Mouse (Mus musculus) hindbrain, embryonic 16.5 days (tissue): Measurements from ENCODE around the gene Socs3. TPM values are rescaled to one million over a fixed set of nuclear protein-coding genes. Genes with fewer than 3 reads are reported as not detected.

Experiments
- ATAC-seq: fragments of 200-750 bp; cut with Nextera tagmentation; 2 replicates; pipeline ENCODE4 v1.8.0; 2017; ENCODE audit warnings: moderate TSS enrichment, moderate library complexity
- H3K27ac ChIP-seq: fragments of 300-500 bp; sonication (generic); 2 replicates; pipeline ENCODE4 v1.5.1; 2014; ENCODE audit warnings: low read depth, mild to moderate bottlenecking, control low read depth, low read length, moderate library complexity
- H3K27me3 ChIP-seq: fragments of 300-500 bp; sonication (generic); replicated peaks from 2 replicates; pipeline ENCODE4 v1.6.1; 2014; ENCODE audit warnings: low read length; ENCODE audit not compliant: control insufficient read depth, insufficient read depth
- H3K36me3 ChIP-seq: fragments of 300-500 bp; sonication (generic); 2 replicates; pipeline ENCODE4 v1.6.1; 2014; ENCODE audit warnings: mild to moderate bottlenecking, low read length, moderate library complexity, mixed read lengths; ENCODE audit not compliant: control insufficient read depth, insufficient read depth
- H3K4me1 ChIP-seq: fragments of 300-500 bp; sonication (generic); 2 replicates; pipeline ENCODE4 v1.6.1; 2014; ENCODE audit warnings: low read depth, low read length; ENCODE audit not compliant: control insufficient read depth, insufficient read depth
- H3K4me2 ChIP-seq: fragments of 300-500 bp; sonication (generic); 2 replicates; pipeline ENCODE4 v1.6.1; 2014; ENCODE audit warnings: mild to moderate bottlenecking, low read length, control low read depth, moderate library complexity
- H3K4me3 ChIP-seq: fragments of 300-500 bp; sonication (generic); 2 replicates; pipeline ENCODE4 v1.5.1; 2014; ENCODE audit warnings: mild to moderate bottlenecking, low read length, control low read depth, moderate library complexity
- H3K9ac ChIP-seq: fragments of 300-500 bp; sonication (generic); 2 replicates; pipeline ENCODE4 v1.6.1; 2014; ENCODE audit warnings: low read depth, mild to moderate bottlenecking, control low read depth, low read length, moderate library complexity
- H3K9me3 ChIP-seq: fragments of 300-500 bp; sonication (generic); 2 replicates; pipeline ENCODE4 v1.6.1; 2014; ENCODE audit warnings: mild to moderate bottlenecking, low read length, moderate library complexity; ENCODE audit not compliant: control insufficient read depth
- WGBS: fragments of 180-500 bp; shearing (Covaris S2); extraction: QIAGEN DNeasy Blood & Tissue Kit; methylation state at CpG from one replicate; pipeline ENCODE4 v1.1.7; 2014; 5-methylcytosine and 5-hydroxymethylcytosine counted together
- polyA plus RNA-seq: library from polyadenylated mRNA; unstranded; fragments of >200 nt; fragmentation: Nextera tagmentation; extraction: Ambion mirVana; gene quantifications from 2 replicates; pipeline ENCODE4 v1.2.1, GENCODE M21; 2015

The Socs3 gene
- polyA plus RNA-seq, 1 experiment from 2014 or later = 7.5 TPM

DNA sequence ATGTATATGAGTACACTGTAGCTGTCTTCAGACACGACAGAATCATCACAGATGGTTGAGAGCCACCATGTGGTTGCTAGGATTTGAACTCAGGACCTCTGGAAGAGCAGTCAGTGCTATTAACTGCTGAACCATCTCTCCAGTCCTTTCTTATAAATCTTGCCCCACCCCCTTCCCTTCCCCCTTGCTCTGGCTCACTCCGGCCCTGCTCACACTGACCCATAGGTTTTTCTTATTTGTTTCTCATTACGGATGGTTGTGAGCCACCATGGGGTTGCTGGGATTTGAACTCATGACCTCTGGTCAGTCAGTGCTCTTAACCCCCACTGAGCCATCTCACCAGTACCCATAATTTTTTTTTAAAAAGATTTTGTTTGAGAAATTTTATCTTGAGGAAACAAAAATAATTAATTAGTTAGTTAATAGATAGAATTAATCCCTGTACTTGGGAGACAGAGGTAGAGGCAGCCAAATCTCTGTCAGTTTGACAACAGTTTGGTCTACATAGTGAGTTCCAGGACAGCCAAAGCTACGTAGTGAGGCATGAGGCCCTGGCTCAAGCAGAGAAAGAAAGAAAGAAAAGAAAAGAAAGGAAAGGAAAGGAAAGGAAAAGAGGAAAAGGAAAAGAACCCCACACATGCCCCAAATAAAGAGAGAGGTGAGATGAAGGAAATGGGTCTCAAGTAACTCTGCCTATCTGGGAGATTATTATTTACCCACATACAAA is 30.7 kb downstream of the Socs3 start:
- no peaks in the 10 kb centered on the region for H3K9me3 ChIP-seq
- no peak overlapping the region for H3K9ac ChIP-seq
- peak overlapping the region; percentile 73 for H3K27ac ChIP-seq
- H3K36me3 ChIP-seq = no peaks in the 10 kb centered on the region
- no peaks in the 10 kb centered on the region; the same call in 1 of the 2 replicates for H3K27me3 ChIP-seq
- 19% methylated on average over 4 of the region's 4 CpGs for WGBS
- no peak for ATAC-seq
- H3K4me2 ChIP-seq = no peak overlapping the region; the same call in 1 of the 2 replicates
- H3K4me3 ChIP-seq = no peak overlapping the region
- H3K4me1 ChIP-seq = peaks cover 29% of the 10 kb centered on the region

DNA sequence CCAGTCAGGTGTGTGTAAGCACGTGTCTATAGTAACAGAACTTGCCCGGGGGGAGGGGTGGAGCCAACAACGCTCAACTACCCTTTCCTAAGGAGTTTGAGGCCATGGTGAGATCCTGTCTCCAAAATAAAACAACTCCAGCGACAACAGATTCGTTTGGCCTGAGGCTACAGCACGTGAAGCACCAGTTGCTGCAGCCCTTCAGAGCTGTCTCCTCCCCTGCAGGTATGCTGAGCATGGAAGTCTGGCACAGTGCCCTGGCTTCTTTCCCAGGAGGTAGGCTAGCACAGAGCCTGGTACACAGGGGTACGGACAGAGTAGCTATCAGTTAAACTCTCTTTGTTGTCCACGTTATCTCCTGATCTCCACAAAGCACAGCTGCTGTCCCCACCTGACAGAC is 33.6 kb downstream of the Socs3 start:
- H3K36me3 ChIP-seq = no peaks in the 10 kb centered on the region
- no peak overlapping the region for H3K4me3 ChIP-seq
- H3K9ac ChIP-seq = no peak overlapping the region
- no peak overlapping the region for H3K4me2 ChIP-seq
- no peak for ATAC-seq
- WGBS = 39% methylated on average over 8 of the region's 8 CpGs
- H3K27me3 ChIP-seq = no peaks in the 10 kb centered on the region; the same call in 1 of the 2 replicates
- no peaks in the 10 kb centered on the region for H3K9me3 ChIP-seq
- H3K27ac ChIP-seq = no peak overlapping the region
- peaks cover 29% of the 10 kb centered on the region for H3K4me1 ChIP-seq

DNA sequence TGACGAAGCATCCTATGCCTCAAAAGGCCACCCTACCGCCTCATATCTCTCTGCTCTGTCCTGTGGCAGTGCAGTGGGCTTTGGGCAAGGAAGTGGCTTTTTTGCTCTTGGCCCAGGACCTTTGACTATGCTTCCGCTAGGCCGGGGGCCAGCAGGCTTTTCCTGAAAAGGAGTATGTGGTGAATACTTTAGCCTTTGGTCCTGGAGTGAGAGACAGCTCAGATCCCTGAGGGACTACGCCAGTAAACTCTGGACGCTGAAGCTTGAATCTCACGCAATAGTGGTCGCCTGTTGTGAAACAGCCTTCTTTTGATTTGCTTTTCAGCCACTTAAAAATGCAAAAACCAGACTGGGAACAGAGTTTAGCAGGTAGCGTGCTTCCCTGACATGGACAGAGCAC is 34.2 kb downstream of the Socs3 start:
- Histone ChIP-seq H3K27me3 (no peaks in the 10 kb centered on the region; the same call in 1 of the 2 replicates), H3K4me2 (no peak overlapping the region), H3K36me3 (no peaks in the 10 kb centered on the region), H3K4me1 (peaks cover 29% of the 10 kb centered on the region), H3K27ac (no peak overlapping the region), H3K4me3 (no peak overlapping the region), H3K9me3 (no peaks in the 10 kb centered on the region), H3K9ac (no peak overlapping the region)
- WGBS = 57% methylated on average over 9 of the region's 9 CpGs
- no peak for ATAC-seq

GRCm38 (mm10) chr11:117934576-117935368 is 35.1 kb downstream of the Socs3 start:
- Histone ChIP-seq H3K36me3 (no peaks in the 10 kb centered on the region), H3K9me3 (no peaks in the 10 kb centered on the region), H3K9ac (no peak overlapping the region), H3K27me3 (peaks cover 2% of the 10 kb centered on the region; the same call in 1 of the 2 replicates), H3K4me2 (no peak overlapping the region), H3K4me3 (no peak overlapping the region), H3K27ac (no peak overlapping the region), H3K4me1 (peaks cover 23% of the 10 kb centered on the region)
- no peak for ATAC-seq
- 64% methylated on average over 5 of the region's 5 CpGs for WGBS

- Histone ChIP-seq H3K4me3 (no peak overlapping the region), H3K27ac (no peak overlapping the region), H3K9ac (no peak overlapping the region), H3K36me3 (no peaks in the 10 kb centered on the region), H3K9me3 (no peaks in the 10 kb centered on the region), H3K4me2 (no peak overlapping the region), H3K27me3 (peaks cover 2% of the 10 kb centered on the region; the same call in 1 of the 2 replicates), H3K4me1 (peaks cover 17% of the 10 kb centered on the region)
- no peak for ATAC-seq
- 48% methylated on average over 2 of the region's 2 CpGs for WGBS
Observed at GRCm38 (mm10) chr11:117934168-117934567, 35.7 kb downstream of the Socs3 start.

GRCm38 (mm10) chr11:117932195-117932594 is 37.7 kb downstream of the Socs3 start:
- H3K4me1 ChIP-seq = peaks cover 15% of the 10 kb centered on the region
- H3K9ac ChIP-seq = no peak overlapping the region
- H3K4me3 ChIP-seq = no peak overlapping the region
- no peak overlapping the region for H3K27ac ChIP-seq
- H3K27me3 ChIP-seq = peaks cover 2% of the 10 kb centered on the region; the same call in 1 of the 2 replicates
- no peak overlapping the region for H3K4me2 ChIP-seq
- 33% methylated on average over 4 of the region's 4 CpGs for WGBS
- no peaks in the 10 kb centered on the region for H3K9me3 ChIP-seq
- no peaks in the 10 kb centered on the region for H3K36me3 ChIP-seq
- ATAC-seq = no peak

- no peak overlapping the region for H3K4me2 ChIP-seq
- no peak overlapping the region for H3K27ac ChIP-seq
- no peaks in the 10 kb centered on the region for H3K9me3 ChIP-seq
- H3K4me3 ChIP-seq = no peak overlapping the region
- ATAC-seq = no peak
- H3K9ac ChIP-seq = no peak overlapping the region
- 57% methylated on average over 6 of the region's 6 CpGs for WGBS
- peaks cover 15% of the 10 kb centered on the region for H3K4me1 ChIP-seq
- peaks cover 2% of the 10 kb centered on the region; the same call in 1 of the 2 replicates for H3K27me3 ChIP-seq
- no peaks in the 10 kb centered on the region for H3K36me3 ChIP-seq
Observed at GRCm38 (mm10) chr11:117931576-117931975, 38.3 kb downstream of the Socs3 start.

DNA sequence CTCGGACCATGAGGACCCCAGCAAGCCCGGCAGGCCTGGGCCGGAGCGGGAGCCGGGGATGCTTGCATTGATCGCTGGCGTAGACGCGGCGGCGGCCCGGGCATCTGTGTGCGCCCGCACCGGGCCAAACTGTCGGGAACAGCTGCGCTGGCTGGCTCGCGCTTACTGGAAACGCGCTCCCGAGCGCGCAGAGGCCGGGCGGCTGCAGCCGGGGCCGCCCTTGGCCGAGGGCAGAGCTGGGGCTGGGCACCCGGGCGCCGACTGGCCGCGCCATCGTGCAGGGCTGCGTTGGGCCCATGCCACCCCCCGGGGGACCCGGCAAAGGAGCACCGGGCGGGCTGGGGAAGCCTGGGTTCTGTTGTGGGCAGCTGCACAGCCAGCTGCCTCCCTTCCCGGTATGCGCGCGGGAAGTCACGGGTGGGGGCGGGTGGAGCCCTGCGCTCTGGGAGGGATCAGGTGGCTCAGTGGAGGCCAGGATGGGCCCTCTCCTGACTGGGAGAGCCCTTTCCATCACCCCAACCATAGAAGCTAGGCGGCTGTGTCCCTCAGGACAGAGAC is 39.0 kb downstream of the Socs3 start:
- peak overlapping the region; percentile 39 for H3K4me3 ChIP-seq
- 1% methylated on average over 24 of the region's 48 CpGs for WGBS
- H3K36me3 ChIP-seq = no peaks in the 10 kb centered on the region
- ATAC-seq = peak; percentile 80
- peak overlapping the region; percentile 71 for H3K4me2 ChIP-seq
- H3K27ac ChIP-seq = peak overlapping the region; percentile 21; the same call in 1 of the 2 replicates
- peaks cover 2% of the 10 kb centered on the region; the same call in 1 of the 2 replicates for H3K27me3 ChIP-seq
- H3K4me1 ChIP-seq = peaks cover 10% of the 10 kb centered on the region
- peak overlapping the region; percentile 68 for H3K9ac ChIP-seq
- no peaks in the 10 kb centered on the region for H3K9me3 ChIP-seq

- Histone ChIP-seq H3K36me3 (no peaks in the 10 kb centered on the region), H3K4me3 (no peak overlapping the region), H3K4me2 (no peak overlapping the region), H3K9me3 (no peaks in the 10 kb centered on the region), H3K27me3 (peaks cover 2% of the 10 kb centered on the region; the same call in 1 of the 2 replicates), H3K9ac (no peak overlapping the region), H3K4me1 (peaks cover under 1% of the 10 kb centered on the region), H3K27ac (no peak overlapping the region)
- 69% methylated on average over 1 of the region's 1 CpGs for WGBS
- ATAC-seq = 0 out of 2 replicates have a peak, but pooled peaks have one; percentile 30
Observed at GRCm38 (mm10) chr11:117925541-117925940, 44.3 kb downstream of the Socs3 start.
